Mouse (Mus musculus) small intestine, adult 2 months (tissue): ENCODE results near the gene a.

Source experiments
- CTCF ChIP-seq: fragments of 200-500 bp; IDR thresholded peaks from 2 replicates; pipeline ENCODE4 v1.5.1; 2012; ENCODE audit warnings: low read depth, mild to moderate bottlenecking, control low read depth, inconsistent platforms, low read length, moderate library complexity, mixed read lengths; ENCODE audit not compliant: insufficient replicate concordance, insufficient read length; ENCODE audit errors: extremely low read depth
- POLR2A ChIP-seq: fragments of 200-500 bp; IDR thresholded peaks from 2 replicates; pipeline ENCODE4 v1.6.1; 2012; ENCODE audit warnings: low read depth, mild to moderate bottlenecking, control low read depth, inconsistent platforms, low read length, moderate library complexity

GRCm38 (mm10) chr2:154836537-154836936, 45.3 kb downstream of the a start:
- no peak for TF ChIP-seq CTCF
- no peak for TF ChIP-seq POLR2A
